Mouse (Mus musculus): ENCODE measurements around the gene Trim12c.

DNA sequence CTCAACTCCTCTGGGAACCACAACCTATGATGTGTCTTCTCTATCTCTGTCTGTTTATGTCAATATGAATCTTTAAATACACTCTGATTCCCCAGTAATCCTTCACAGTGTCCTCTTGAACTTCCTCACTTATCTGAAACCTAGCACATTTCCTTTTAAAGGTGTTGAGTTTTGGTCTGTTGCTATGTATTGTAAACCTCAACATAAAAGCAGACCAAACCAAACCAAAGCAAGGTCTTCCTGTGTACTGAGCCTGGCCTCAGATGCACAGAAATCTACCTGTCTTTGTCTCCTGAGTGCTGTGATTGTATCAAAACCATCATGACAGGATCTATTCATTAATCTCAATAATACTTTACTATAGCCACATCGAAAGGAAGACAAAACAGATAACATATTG lies 62.5 kb downstream of the Trim12c start:
- TF ChIP-seq GATA1 (IDR thresholded peaks at IDR 0.05; ENCODE audit: borderline replicate concordance, low read length) (no peak), FLI1 (IDR thresholded peaks at IDR 0.05; ENCODE audit: low read length) (no peak)

Data from megakaryocyte, embryonic 14.5 days (primary cell).